Mouse (Mus musculus) forebrain, embryonic 16.5 days (tissue): Measurements from ENCODE around the gene Fam204a. TPM values are rescaled to one million over a fixed set of nuclear protein-coding genes. Genes with fewer than 3 reads are reported as not detected.
A peak's percentile ranks its signal among the peaks of the same experiment; 100 is the strongest.

Experiments
- ATAC-seq: fragments of 200-750 bp; cut with Nextera tagmentation; 2 replicates; pipeline ENCODE4 v1.8.0; 2017; ENCODE audit warnings: mild to moderate bottlenecking, moderate library complexity
- H3K27ac ChIP-seq: fragments of 300-500 bp; sonication (generic); 2 replicates; pipeline ENCODE4 v1.5.1; 2014; ENCODE audit warnings: low read length, control low read depth
- H3K27me3 ChIP-seq: fragments of 300-500 bp; sonication (generic); replicated peaks from 2 replicates; pipeline ENCODE4 v1.6.1; 2014; ENCODE audit warnings: low read length; ENCODE audit not compliant: control insufficient read depth, insufficient read depth
- H3K36me3 ChIP-seq: fragments of 300-500 bp; sonication (generic); 2 replicates; pipeline ENCODE4 v1.6.1; 2014; ENCODE audit not compliant: control insufficient read depth, insufficient read depth
- H3K4me1 ChIP-seq: fragments of 300-500 bp; sonication (generic); replicated peaks from 2 replicates; pipeline ENCODE4 v1.6.1; 2014; ENCODE audit warnings: low read length; ENCODE audit not compliant: control insufficient read depth, insufficient read depth
- H3K4me2 ChIP-seq: fragments of 300-500 bp; sonication (generic); 2 replicates; pipeline ENCODE4 v1.6.1; 2014; ENCODE audit warnings: mild to moderate bottlenecking, low read length, control low read depth
- H3K4me3 ChIP-seq: fragments of 300-500 bp; sonication (generic); replicated peaks from 2 replicates; pipeline ENCODE4 v1.5.1; 2014; ENCODE audit warnings: mild to moderate bottlenecking, low read length, control low read depth
- H3K9ac ChIP-seq: fragments of 300-500 bp; sonication (generic); replicated peaks from 2 replicates; pipeline ENCODE4 v1.6.1; 2014; ENCODE audit warnings: low read depth, low read length, control low read depth
- H3K9me3 ChIP-seq: fragments of 300-500 bp; sonication (generic); 2 replicates; pipeline ENCODE4 v1.6.1; 2016; ENCODE audit warnings: low read length; ENCODE audit not compliant: control insufficient read depth
- WGBS: fragments of 180-500 bp; shearing (Covaris S2); extraction: QIAGEN DNeasy Blood & Tissue Kit; methylation state at CpG from one replicate; pipeline ENCODE4 v1.1.7; 2014; 5-methylcytosine and 5-hydroxymethylcytosine counted together
- polyA plus RNA-seq: library from polyadenylated mRNA; unstranded; fragments of >200 nt; fragmentation: Nextera tagmentation; extraction: Ambion mirVana; gene quantifications from 2 replicates; pipeline ENCODE4 v1.2.1, GENCODE M21; 2015

Gene Fam204a
- polyA plus RNA-seq = 52.2 and 55.7 TPM in 2 replicates

GRCm38 (mm10) chr19:60225899-60226844 lies at the start of gene Fam204a:
Fam204a (minus strand) TSS chr19:60226701.
- WGBS = under 1% methylated on average over 68 of the region's 68 CpGs
- H3K27me3 ChIP-seq = no peaks in the 10 kb centered on the region
- peak; percentile 100 for ATAC-seq
- H3K4me1 ChIP-seq = peaks cover 9% of the 10 kb centered on the region; the same call in 1 of the 2 replicates
- no peaks in the 10 kb centered on the region for H3K36me3 ChIP-seq
- H3K4me3 ChIP-seq = peak within 1 kb of the TSS; percentile 99
- H3K4me2 ChIP-seq = peak within 1 kb of the TSS; percentile 60
- peak within 1 kb of the TSS; percentile 95 for H3K9ac ChIP-seq
- H3K27ac ChIP-seq = peak within 1 kb of the TSS; percentile 92
- no peaks in the 10 kb centered on the region for H3K9me3 ChIP-seq

GRCm38 (mm10) chr19:60265789-60266188 lies 39.3 kb upstream of the Fam204a start:
- H3K9ac ChIP-seq = no peak overlapping the region
- H3K4me3 ChIP-seq = no peak overlapping the region
- no peak for ATAC-seq
- H3K27ac ChIP-seq = no peak overlapping the region
- H3K4me2 ChIP-seq = no peak overlapping the region
- 0 out of 2 replicates have a peak, but pooled peaks cover 3% of the 10 kb centered on the region for H3K4me1 ChIP-seq
- H3K27me3 ChIP-seq = no peaks in the 10 kb centered on the region
- no peaks in the 10 kb centered on the region for H3K36me3 ChIP-seq
- H3K9me3 ChIP-seq = no peaks in the 10 kb centered on the region
- WGBS = 72% methylated on average over 1 of the region's 1 CpGs

DNA sequence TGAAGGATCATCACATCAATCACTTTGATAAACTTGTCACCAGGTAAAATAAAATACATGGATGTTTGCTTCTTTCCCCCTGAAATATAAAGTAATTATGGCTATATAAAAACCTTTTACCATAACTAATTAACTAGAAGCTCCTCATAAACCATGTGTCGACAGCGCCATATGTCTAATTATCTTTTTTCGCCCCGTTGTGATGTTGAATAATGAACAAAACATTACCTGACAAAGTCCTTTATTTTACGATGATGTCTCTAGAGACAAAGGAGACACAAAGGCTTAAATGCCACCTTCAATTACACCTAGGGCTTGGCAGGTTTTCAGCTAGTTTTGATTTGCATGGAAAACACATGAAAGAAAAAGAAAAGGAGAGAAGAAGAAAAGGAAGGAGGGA lies 34.2 kb upstream of the Fam204a start:
- no peak for ATAC-seq
- no peaks in the 10 kb centered on the region for H3K9me3 ChIP-seq
- no peak overlapping the region for H3K4me3 ChIP-seq
- no peak overlapping the region for H3K9ac ChIP-seq
- no peaks in the 10 kb centered on the region for H3K36me3 ChIP-seq
- no peak overlapping the region for H3K27ac ChIP-seq
- H3K4me2 ChIP-seq = no peak overlapping the region
- 0 out of 2 replicates have a peak, but pooled peaks cover 3% of the 10 kb centered on the region for H3K4me1 ChIP-seq
- no peaks in the 10 kb centered on the region for H3K27me3 ChIP-seq
- 39% methylated on average over 5 of the region's 5 CpGs for WGBS

DNA sequence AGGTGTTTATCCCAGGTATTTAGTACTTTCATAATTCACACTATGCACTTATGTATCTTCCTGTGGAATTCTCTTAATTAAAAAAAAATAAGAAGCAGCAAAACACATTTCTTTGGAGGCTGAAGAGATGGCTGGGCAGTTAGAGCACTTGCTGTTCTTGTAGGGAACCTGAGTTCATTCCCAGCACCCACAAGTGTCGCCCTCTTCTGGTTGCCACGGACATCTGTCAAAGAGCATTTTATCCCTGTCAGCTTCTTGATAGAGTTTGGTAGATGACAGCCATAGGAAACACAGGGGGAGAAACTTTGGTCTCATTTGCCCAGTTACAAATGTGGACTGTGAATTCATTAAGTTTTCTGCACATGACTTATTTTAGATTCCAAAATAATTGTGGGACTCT lies 25.5 kb upstream of the Fam204a start:
- no peaks in the 10 kb centered on the region for H3K27me3 ChIP-seq
- H3K27ac ChIP-seq = no peak overlapping the region
- H3K9me3 ChIP-seq = no peaks in the 10 kb centered on the region
- H3K4me2 ChIP-seq = no peak overlapping the region
- H3K4me1 ChIP-seq = no peaks in the 10 kb centered on the region
- ATAC-seq = no peak
- H3K4me3 ChIP-seq = no peak overlapping the region
- no peak overlapping the region for H3K9ac ChIP-seq
- WGBS = 36% methylated on average over 2 of the region's 2 CpGs
- H3K36me3 ChIP-seq = no peaks in the 10 kb centered on the region

GRCm38 (mm10) chr19:60251197-60251596 lies 24.7 kb upstream of the Fam204a start:
- no peaks in the 10 kb centered on the region for H3K4me1 ChIP-seq
- H3K36me3 ChIP-seq = no peaks in the 10 kb centered on the region
- no peak overlapping the region for H3K9ac ChIP-seq
- H3K27ac ChIP-seq = no peak overlapping the region
- ATAC-seq = no peak
- H3K9me3 ChIP-seq = no peaks in the 10 kb centered on the region
- no peak overlapping the region for H3K4me2 ChIP-seq
- no peaks in the 10 kb centered on the region for H3K27me3 ChIP-seq
- 37% methylated on average over 9 of the region's 9 CpGs for WGBS
- H3K4me3 ChIP-seq = no peak overlapping the region

- H3K4me2 ChIP-seq = no peak overlapping the region
- H3K4me1 ChIP-seq = peaks cover 6% of the 10 kb centered on the region
- H3K27me3 ChIP-seq = no peaks in the 10 kb centered on the region
- H3K9ac ChIP-seq = no peak overlapping the region
- no peak overlapping the region for H3K4me3 ChIP-seq
- H3K27ac ChIP-seq = no peak overlapping the region
- H3K36me3 ChIP-seq = no peaks in the 10 kb centered on the region
- 85% methylated on average over 3 of the region's 3 CpGs for WGBS
- H3K9me3 ChIP-seq = no peaks in the 10 kb centered on the region
- no peak for ATAC-seq
Observed at GRCm38 (mm10) chr19:60245250-60245649, 18.7 kb upstream of the Fam204a start.

GRCm38 (mm10) chr19:60242620-60243019 lies 16.1 kb upstream of the Fam204a start:
- Histone ChIP-seq H3K4me3 (no peak overlapping the region), H3K9me3 (no peaks in the 10 kb centered on the region), H3K9ac (no peak overlapping the region), H3K27ac (no peak overlapping the region), H3K36me3 (no peaks in the 10 kb centered on the region), H3K27me3 (no peaks in the 10 kb centered on the region), H3K4me1 (peaks cover 6% of the 10 kb centered on the region), H3K4me2 (peak overlapping the region; percentile 11; the same call in 1 of the 2 replicates)
- ATAC-seq = no peak
- 11% methylated on average over 7 of the region's 7 CpGs for WGBS

- ATAC-seq = peak; percentile 57
- WGBS = 58% methylated on average over 7 of the region's 7 CpGs
- Histone ChIP-seq H3K36me3 (no peaks in the 10 kb centered on the region), H3K27me3 (no peaks in the 10 kb centered on the region), H3K9ac (no peak overlapping the region), H3K9me3 (no peaks in the 10 kb centered on the region), H3K4me1 (peaks cover 6% of the 10 kb centered on the region), H3K4me2 (peak overlapping the region; percentile 11; the same call in 1 of the 2 replicates), H3K27ac (no peak overlapping the region), H3K4me3 (no peak overlapping the region)
Observed at GRCm38 (mm10) chr19:60241916-60242602, 15.6 kb upstream of the Fam204a start.

- Histone ChIP-seq H3K4me2 (no peak overlapping the region), H3K9ac (no peak overlapping the region), H3K36me3 (no peaks in the 10 kb centered on the region), H3K4me1 (peaks cover 4% of the 10 kb centered on the region; the same call in 1 of the 2 replicates), H3K9me3 (no peaks in the 10 kb centered on the region), H3K4me3 (no peak overlapping the region), H3K27me3 (no peaks in the 10 kb centered on the region), H3K27ac (no peak overlapping the region)
- WGBS = 84% methylated on average over 2 of the region's 2 CpGs
- no peak for ATAC-seq
Observed at GRCm38 (mm10) chr19:60231542-60231941, 5.0 kb upstream of the Fam204a start.
